Mouse (Mus musculus): Measurements from ENCODE around the gene Nudt4. TPM values are rescaled to one million over a fixed set of nuclear protein-coding genes. Genes with fewer than 3 reads are reported as not detected.

Nudt4 gene
- polyA plus RNA-seq, 1 experiment from 2014 or later, result 143 TPM

- WGBS, result 84% methylated on average over 6 of the region's 6 CpGs
- Histone ChIP-seq H3K4me2 (replicated peaks; ENCODE audit: low read depth, low read length) (no peak overlapping the region), H3K9me3 (ENCODE audit: control insufficient read depth, low read length) (no peaks in the 10 kb centered on the region), H3K27me3 (ENCODE audit: control insufficient read depth, insufficient read depth, low read length) (no peaks in the 10 kb centered on the region), H3K4me1 (ENCODE audit: control insufficient read depth, insufficient read depth, low read length) (no peaks in the 10 kb centered on the region; the same call in 1 of the 2 replicates), H3K9ac (ENCODE audit: low read depth, low read length) (no peak overlapping the region), H3K36me3 (ENCODE audit: control insufficient read depth, insufficient read depth, low read length) (no peaks in the 10 kb centered on the region), H3K4me3 (ENCODE audit: low read length) (no peak overlapping the region), H3K27ac (ENCODE audit: low read depth, low read length) (no peak overlapping the region)
- no peak for ATAC-seq (ENCODE audit: low FRiP score, low TSS enrichment)
These were observed 46.3 kb downstream of the Nudt4 start for GRCm38 (mm10) chr10:95517656-95518055.

GRCm38 (mm10) chr10:95515293-95515931 is 48.5 kb downstream of the Nudt4 start:
- peak; percentile 78 for ATAC-seq (ENCODE audit: low FRiP score, low TSS enrichment)
- Histone ChIP-seq H3K36me3 (ENCODE audit: control insufficient read depth, insufficient read depth, low read length) (no peaks in the 10 kb centered on the region), H3K4me3 (ENCODE audit: low read length) (peak overlapping the region; percentile 97), H3K4me2 (replicated peaks; ENCODE audit: low read depth, low read length) (peak overlapping the region; percentile 63), H3K4me1 (ENCODE audit: control insufficient read depth, insufficient read depth, low read length) (no peaks in the 10 kb centered on the region; the same call in 1 of the 2 replicates), H3K27me3 (ENCODE audit: control insufficient read depth, insufficient read depth, low read length) (no peaks in the 10 kb centered on the region), H3K9ac (ENCODE audit: low read depth, low read length) (peak overlapping the region; percentile 99), H3K27ac (ENCODE audit: low read depth, low read length) (peak overlapping the region; percentile 98), H3K9me3 (ENCODE audit: control insufficient read depth, low read length) (no peaks in the 10 kb centered on the region)
- WGBS, result under 1% methylated on average over 56 of the region's 80 CpGs

DNA sequence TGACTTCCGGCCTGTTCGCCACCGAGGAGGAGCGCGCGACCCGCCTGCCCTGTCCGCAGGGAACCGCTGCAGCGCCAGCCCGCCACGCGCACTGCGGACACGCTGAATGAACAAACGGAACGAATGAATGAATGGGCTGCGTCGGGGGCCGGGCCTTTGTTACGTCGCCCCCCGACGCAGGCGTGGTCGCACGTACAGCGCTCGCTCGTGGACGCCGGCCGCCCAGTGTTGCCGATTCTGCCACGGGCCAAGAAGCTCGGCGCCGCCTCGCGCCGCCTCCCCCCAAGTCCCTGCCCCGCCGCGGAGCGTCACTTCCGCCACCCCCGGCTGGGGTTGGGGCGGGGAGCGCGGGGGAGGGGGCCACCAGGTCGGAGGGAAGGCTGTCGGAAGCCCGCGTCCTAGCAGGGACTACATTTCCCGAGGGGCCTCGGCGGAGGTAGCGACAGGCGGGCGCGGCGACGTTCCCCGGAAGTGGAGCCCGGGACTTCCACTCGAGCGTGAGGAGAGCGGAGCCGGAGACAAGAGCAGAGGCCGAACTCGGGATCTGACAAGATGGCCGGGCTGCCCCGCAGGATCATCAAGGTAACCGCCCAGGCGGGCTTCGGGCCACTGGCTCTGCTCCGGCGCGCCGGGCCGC is 49.2 kb downstream of the Nudt4 start, which contains the start of gene Ube2n:
TSS of gene Ube2n (plus strand) at position 490 of the 637 bp plus-strand sequence.
- no peaks in the 10 kb centered on the region for H3K9me3 ChIP-seq (ENCODE audit: control insufficient read depth, low read length)
- H3K36me3 ChIP-seq (ENCODE audit: control insufficient read depth, insufficient read depth, low read length), result no peaks in the 10 kb centered on the region
- H3K9ac ChIP-seq (ENCODE audit: low read depth, low read length), result peak within 1 kb of the TSS; percentile 99
- H3K4me3 ChIP-seq (ENCODE audit: low read length), result peak within 1 kb of the TSS; percentile 97
- peak within 1 kb of the TSS; percentile 63 for H3K4me2 ChIP-seq (replicated peaks; ENCODE audit: low read depth, low read length)
- ATAC-seq (ENCODE audit: low FRiP score, low TSS enrichment), result peak; percentile 97
- WGBS, result under 1% methylated on average over 70 of the region's 81 CpGs
- H3K4me1 ChIP-seq (ENCODE audit: control insufficient read depth, insufficient read depth, low read length), result no peaks in the 10 kb centered on the region; the same call in 1 of the 2 replicates
- no peaks in the 10 kb centered on the region for H3K27me3 ChIP-seq (ENCODE audit: control insufficient read depth, insufficient read depth, low read length)
- peak within 1 kb of the TSS; percentile 98 for H3K27ac ChIP-seq (ENCODE audit: low read depth, low read length)

GRCm38 (mm10) chr10:95513768-95514556 is 50.0 kb downstream of the Nudt4 start:
- Histone ChIP-seq H3K36me3 (ENCODE audit: control insufficient read depth, insufficient read depth, low read length) (no peaks in the 10 kb centered on the region), H3K4me2 (replicated peaks; ENCODE audit: low read depth, low read length) (peak overlapping the region; percentile 44), H3K9ac (ENCODE audit: low read depth, low read length) (peak overlapping the region; percentile 99), H3K4me3 (ENCODE audit: low read length) (peak overlapping the region; percentile 97), H3K9me3 (ENCODE audit: control insufficient read depth, low read length) (no peaks in the 10 kb centered on the region), H3K27me3 (ENCODE audit: control insufficient read depth, insufficient read depth, low read length) (no peaks in the 10 kb centered on the region), H3K4me1 (ENCODE audit: control insufficient read depth, insufficient read depth, low read length) (no peaks in the 10 kb centered on the region; the same call in 1 of the 2 replicates), H3K27ac (ENCODE audit: low read depth, low read length) (peak overlapping the region; percentile 98)
- 33% methylated on average over 15 of the region's 15 CpGs for WGBS
- ATAC-seq (ENCODE audit: low FRiP score, low TSS enrichment), result peak; percentile 14

GRCm38 (mm10) chr10:95512635-95513034 is 51.3 kb downstream of the Nudt4 start:
- no peaks in the 10 kb centered on the region; the same call in 1 of the 2 replicates for H3K4me1 ChIP-seq (ENCODE audit: control insufficient read depth, insufficient read depth, low read length)
- no peaks in the 10 kb centered on the region for H3K9me3 ChIP-seq (ENCODE audit: control insufficient read depth, low read length)
- H3K4me3 ChIP-seq (ENCODE audit: low read length), result no peak overlapping the region
- H3K9ac ChIP-seq (ENCODE audit: low read depth, low read length), result no peak overlapping the region
- H3K4me2 ChIP-seq (replicated peaks; ENCODE audit: low read depth, low read length), result no peak overlapping the region
- no peak for ATAC-seq (ENCODE audit: low FRiP score, low TSS enrichment)
- H3K27me3 ChIP-seq (ENCODE audit: control insufficient read depth, insufficient read depth, low read length), result no peaks in the 10 kb centered on the region
- no peaks in the 10 kb centered on the region for H3K36me3 ChIP-seq (ENCODE audit: control insufficient read depth, insufficient read depth, low read length)
- H3K27ac ChIP-seq (ENCODE audit: low read depth, low read length), result no peak overlapping the region
- WGBS, result 81% methylated on average over 8 of the region's 8 CpGs

- Histone ChIP-seq H3K4me3 (ENCODE audit: low read length) (no peak overlapping the region), H3K4me2 (replicated peaks; ENCODE audit: low read depth, low read length) (no peak overlapping the region), H3K9me3 (ENCODE audit: control insufficient read depth, low read length) (no peaks in the 10 kb centered on the region), H3K27me3 (ENCODE audit: control insufficient read depth, insufficient read depth, low read length) (no peaks in the 10 kb centered on the region), H3K36me3 (ENCODE audit: control insufficient read depth, insufficient read depth, low read length) (no peaks in the 10 kb centered on the region), H3K27ac (ENCODE audit: low read depth, low read length) (no peak overlapping the region), H3K9ac (ENCODE audit: low read depth, low read length) (no peak overlapping the region), H3K4me1 (ENCODE audit: control insufficient read depth, insufficient read depth, low read length) (no peaks in the 10 kb centered on the region)
- 73% methylated on average over 3 of the region's 3 CpGs for WGBS
- no peak for ATAC-seq (ENCODE audit: low FRiP score, low TSS enrichment)
These were observed 54.7 kb downstream of the Nudt4 start for GRCm38 (mm10) chr10:95509263-95509662.

GRCm38 (mm10) chr10:95508793-95509192 is 55.2 kb downstream of the Nudt4 start:
- no peak overlapping the region for H3K4me3 ChIP-seq (ENCODE audit: low read length)
- H3K36me3 ChIP-seq (ENCODE audit: control insufficient read depth, insufficient read depth, low read length), result no peaks in the 10 kb centered on the region
- no peaks in the 10 kb centered on the region for H3K9me3 ChIP-seq (ENCODE audit: control insufficient read depth, low read length)
- H3K27me3 ChIP-seq (ENCODE audit: control insufficient read depth, insufficient read depth, low read length), result no peaks in the 10 kb centered on the region
- H3K4me2 ChIP-seq (replicated peaks; ENCODE audit: low read depth, low read length), result no peak overlapping the region
- H3K9ac ChIP-seq (ENCODE audit: low read depth, low read length), result no peak overlapping the region
- H3K4me1 ChIP-seq (ENCODE audit: control insufficient read depth, insufficient read depth, low read length), result no peaks in the 10 kb centered on the region
- WGBS, result 78% methylated on average over 6 of the region's 6 CpGs
- ATAC-seq (ENCODE audit: low FRiP score, low TSS enrichment), result no peak
- no peak overlapping the region for H3K27ac ChIP-seq (ENCODE audit: low read depth, low read length)

DNA sequence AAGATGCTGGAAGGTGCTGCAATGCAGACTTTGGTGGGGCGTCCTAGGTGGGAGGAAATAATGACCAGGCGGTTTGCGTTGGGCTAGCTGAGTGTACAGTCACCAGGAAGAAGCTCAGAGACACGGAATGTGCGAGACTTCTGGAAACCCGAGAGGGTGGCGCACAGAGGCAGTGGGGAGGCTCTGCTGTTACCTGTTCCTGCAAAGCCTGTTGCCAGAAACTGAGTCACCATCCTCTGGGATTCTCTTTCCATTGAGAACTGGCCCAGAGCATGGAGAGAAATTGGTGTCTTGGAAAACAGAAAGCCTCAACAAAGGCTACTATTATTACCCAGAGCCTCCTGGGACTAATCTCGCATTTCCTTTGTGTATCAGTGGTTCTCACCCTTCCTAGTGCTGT is 55.8 kb downstream of the Nudt4 start:
- H3K4me2 ChIP-seq (replicated peaks; ENCODE audit: low read depth, low read length), result no peak overlapping the region
- ATAC-seq (ENCODE audit: low FRiP score, low TSS enrichment), result no peak
- 86% methylated on average over 8 of the region's 8 CpGs for WGBS
- H3K4me3 ChIP-seq (ENCODE audit: low read length), result no peak overlapping the region
- no peak overlapping the region for H3K9ac ChIP-seq (ENCODE audit: low read depth, low read length)
- H3K27me3 ChIP-seq (ENCODE audit: control insufficient read depth, insufficient read depth, low read length), result no peaks in the 10 kb centered on the region
- H3K36me3 ChIP-seq (ENCODE audit: control insufficient read depth, insufficient read depth, low read length), result no peaks in the 10 kb centered on the region
- H3K27ac ChIP-seq (ENCODE audit: low read depth, low read length), result no peak overlapping the region
- H3K9me3 ChIP-seq (ENCODE audit: control insufficient read depth, low read length), result no peaks in the 10 kb centered on the region
- no peaks in the 10 kb centered on the region for H3K4me1 ChIP-seq (ENCODE audit: control insufficient read depth, insufficient read depth, low read length)
